Mouse (Mus musculus) spleen, adult 18-20 months (tissue): ENCODE data around the gene Ip6k1.

Experiments
- DNase-seq, 2 experiments: peaks; one replicate each; pipeline ENCODE4 v3.0.0; 2022; ENCODE audit warnings: mixed read lengths in 2 of 2

Gene Ip6k1

GRCm38 (mm10) chr9:108062142-108062541, 59.8 kb downstream of the Ip6k1 start:
- no peak for DNase-seq

- no peak for DNase-seq
Measured at GRCm38 (mm10) chr9:108063361-108063760, 61.1 kb downstream of the Ip6k1 start.

- DNase-seq = peak in 1 of 2 experiments; percentile 47
Measured at GRCm38 (mm10) chr9:108065491-108066011, 63.2 kb downstream of the Ip6k1 start.

GRCm38 (mm10) chr9:108067199-108067598, 64.9 kb downstream of the Ip6k1 start:
- DNase-seq = no peak

GRCm38 (mm10) chr9:108067900-108068299, 65.6 kb downstream of the Ip6k1 start:
- peak; percentile 47 to 77 for DNase-seq

- DNase-seq = no peak
Measured at GRCm38 (mm10) chr9:108069007-108069406, 66.7 kb downstream of the Ip6k1 start.

GRCm38 (mm10) chr9:108069529-108069928, 67.2 kb downstream of the Ip6k1 start:
- DNase-seq = no peak

GRCm38 (mm10) chr9:108071801-108072200, 69.5 kb downstream of the Ip6k1 start:
- DNase-seq = no peak

GRCm38 (mm10) chr9:108072481-108072924, 70.2 kb downstream of the Ip6k1 start:
- no peak for DNase-seq

GRCm38 (mm10) chr9:108073141-108073930, 71.0 kb downstream of the Ip6k1 start:
- DNase-seq = no peak

GRCm38 (mm10) chr9:108080168-108080567, 77.9 kb downstream of the Ip6k1 start, which contains the start of gene Mst1:
Mst1 (plus strand) TSS chr9:108080436.
- DNase-seq = no peak

- no peak for DNase-seq
Measured at GRCm38 (mm10) chr9:108082549-108082948, 80.2 kb downstream of the Ip6k1 start.

- peak in 1 of 2 experiments; percentile 24 for DNase-seq
Measured at GRCm38 (mm10) chr9:108082988-108083431, 80.7 kb downstream of the Ip6k1 start, which contains the start of gene Rnf123. Rnf123 (minus strand) TSS chr9:108083346.

- DNase-seq = no peak
Measured at GRCm38 (mm10) chr9:108083561-108083960, 81.3 kb downstream of the Ip6k1 start.

- no peak for DNase-seq
Measured at GRCm38 (mm10) chr9:108085261-108085660, 83.0 kb downstream of the Ip6k1 start.

GRCm38 (mm10) chr9:108090611-108091120, 88.4 kb downstream of the Ip6k1 start:
- no peak for DNase-seq

GRCm38 (mm10) chr9:108093586-108093985, 91.3 kb downstream of the Ip6k1 start:
- DNase-seq = no peak

GRCm38 (mm10) chr9:108094184-108094941, 92.1 kb downstream of the Ip6k1 start, which contains the start of gene Apeh:
Apeh (minus strand) TSS chr9:108094606.
- DNase-seq = peak; percentile 96 to 98

GRCm38 (mm10) chr9:108094998-108095411, 92.7 kb downstream of the Ip6k1 start:
- peak in 1 of 2 experiments; percentile 31 for DNase-seq

GRCm38 (mm10) chr9:108095518-108095917, 93.2 kb downstream of the Ip6k1 start:
- DNase-seq = peak in 1 of 2 experiments; percentile 54

GRCm38 (mm10) chr9:108095949-108096712, 93.8 kb downstream of the Ip6k1 start:
- no peak for DNase-seq
